Mouse (Mus musculus): ENCODE measurements around the gene Ednra. TPM values are rescaled to one million over a fixed set of nuclear protein-coding genes. Genes with fewer than 3 reads are reported as not detected.
"Not testable (repeated sequence)": the region's sequence is repeated elsewhere in the genome, so short reads cannot be mapped to it uniquely, and the experiment has no call there.

The Ednra gene
- polyA plus RNA-seq, 1 experiment, result 5.9 TPM

GRCm38 (mm10) chr8:77723018-77723417 is 1.2 kb downstream of the Ednra start:
- no peak for DNase-seq (ENCODE audit: extremely low spot score in 1 of 2, low spot score in 1 of 2)

- no peak for DNase-seq (ENCODE audit: extremely low spot score in 1 of 2, low spot score in 1 of 2)
Measured at GRCm38 (mm10) chr8:77718933-77719332, 5.3 kb downstream of the Ednra start.

- no peak for DNase-seq (ENCODE audit: extremely low spot score in 1 of 2, low spot score in 1 of 2)
Measured at GRCm38 (mm10) chr8:77717036-77717435, 7.2 kb downstream of the Ednra start.

- no peak for DNase-seq (ENCODE audit: extremely low spot score in 1 of 2, low spot score in 1 of 2)
Measured at GRCm38 (mm10) chr8:77714455-77714854, 9.8 kb downstream of the Ednra start.

GRCm38 (mm10) chr8:77713688-77714087 is 10.6 kb downstream of the Ednra start:
- no peak for DNase-seq (ENCODE audit: extremely low spot score in 1 of 2, low spot score in 1 of 2)

- peak in 1 of 2 experiments; percentile 13 for DNase-seq (ENCODE audit: extremely low spot score in 1 of 2, low spot score in 1 of 2)
Measured at GRCm38 (mm10) chr8:77704768-77705167, 19.5 kb downstream of the Ednra start.

- no peak for DNase-seq (ENCODE audit: extremely low spot score in 1 of 2, low spot score in 1 of 2)
Measured at GRCm38 (mm10) chr8:77698028-77698427, 26.2 kb downstream of the Ednra start.

- DNase-seq (ENCODE audit: extremely low spot score in 1 of 2, low spot score in 1 of 2), result no peak
Measured at GRCm38 (mm10) chr8:77696182-77696581, 28.1 kb downstream of the Ednra start.

GRCm38 (mm10) chr8:77695486-77696058 is 28.7 kb downstream of the Ednra start:
- DNase-seq (ENCODE audit: extremely low spot score in 1 of 2, low spot score in 1 of 2), result no peak

- DNase-seq (ENCODE audit: extremely low spot score in 1 of 2, low spot score in 1 of 2), result no peak
Measured at GRCm38 (mm10) chr8:77695070-77695469, 29.2 kb downstream of the Ednra start.

- no peak for DNase-seq (ENCODE audit: extremely low spot score in 1 of 2, low spot score in 1 of 2)
Measured at GRCm38 (mm10) chr8:77694588-77694987, 29.7 kb downstream of the Ednra start.

GRCm38 (mm10) chr8:77689421-77690059 is 34.7 kb downstream of the Ednra start:
- not testable (repeated sequence) for DNase-seq (ENCODE audit: extremely low spot score in 1 of 2, low spot score in 1 of 2)

GRCm38 (mm10) chr8:77688978-77689377 is 35.3 kb downstream of the Ednra start:
- DNase-seq (ENCODE audit: extremely low spot score in 1 of 2, low spot score in 1 of 2), result no peak

GRCm38 (mm10) chr8:77684372-77684771 is 39.9 kb downstream of the Ednra start:
- DNase-seq (ENCODE audit: extremely low spot score in 1 of 2, low spot score in 1 of 2), result no peak

- no peak for DNase-seq (ENCODE audit: extremely low spot score in 1 of 2, low spot score in 1 of 2)
Measured at GRCm38 (mm10) chr8:77683356-77684106, 40.7 kb downstream of the Ednra start.

- DNase-seq (ENCODE audit: extremely low spot score in 1 of 2, low spot score in 1 of 2), result no peak
Measured at GRCm38 (mm10) chr8:77682008-77682934, 42.0 kb downstream of the Ednra start.

GRCm38 (mm10) chr8:77672036-77672435 is 52.2 kb downstream of the Ednra start:
- DNase-seq (ENCODE audit: extremely low spot score in 1 of 2, low spot score in 1 of 2), result no peak

GRCm38 (mm10) chr8:77670612-77671363 is 53.5 kb downstream of the Ednra start:
- DNase-seq (ENCODE audit: extremely low spot score in 1 of 2, low spot score in 1 of 2), result no peak

- DNase-seq (ENCODE audit: extremely low spot score in 1 of 2, low spot score in 1 of 2), result no peak
Measured at GRCm38 (mm10) chr8:77667916-77668315, 56.3 kb downstream of the Ednra start.

- DNase-seq (ENCODE audit: extremely low spot score in 1 of 2, low spot score in 1 of 2), result no peak
Measured at GRCm38 (mm10) chr8:77664901-77665300, 59.4 kb downstream of the Ednra start.
